Mouse (Mus musculus): ENCODE data around the gene Dnaic1. TPM values are rescaled to one million over a fixed set of nuclear protein-coding genes. Genes with fewer than 3 reads are reported as not detected.

Dnaic1 gene
- 7.5 TPM for polyA plus RNA-seq (2015; fragmentation: Illumina TruSeq; extraction: RNeasy Lipid Tissue Mini Kit (QIAGEN cat#74804); ENCODE audit: low read depth, low replicate concordance)

GRCm38 (mm10) chr4:41569411-41569885 lies at the start of gene Dnaic1, which contains the start of gene Fam219a:
TSS of gene Dnaic1 (plus strand) at chr4:41569775.
TSS of gene Fam219a (minus strand) at chr4:41569538.

GRCm38 (mm10) chr4:41639913-41640507 lies 70.4 kb downstream of the Dnaic1 start, which contains the start of gene Enho:
TSS of gene Enho (minus strand) at chr4:41640324.

Other genes with a start within 250 kb of the Dnaic1 start
- gene Ubap1, start 220.8 kb upstream of the Dnaic1 start, polyA plus RNA-seq (2015; fragmentation: Illumina TruSeq; extraction: RNeasy Lipid Tissue Mini Kit (QIAGEN cat#74804); ENCODE audit: low read depth, low replicate concordance), result 52.1 TPM
- gene Kif24, start 104.9 kb upstream of the Dnaic1 start, polyA plus RNA-seq (2015; fragmentation: Illumina TruSeq; extraction: RNeasy Lipid Tissue Mini Kit (QIAGEN cat#74804); ENCODE audit: low read depth, low replicate concordance), result 0.91 TPM
- gene Nudt2, start 104.6 kb upstream of the Dnaic1 start, polyA plus RNA-seq (2015; fragmentation: Illumina TruSeq; extraction: RNeasy Lipid Tissue Mini Kit (QIAGEN cat#74804); ENCODE audit: low read depth, low replicate concordance), result 56.2 TPM
- 18.8 TPM for gene AI464131, start 66.7 kb upstream of the Dnaic1 start, polyA plus RNA-seq (2015; fragmentation: Illumina TruSeq; extraction: RNeasy Lipid Tissue Mini Kit (QIAGEN cat#74804); ENCODE audit: low read depth, low replicate concordance)
- 8.2 TPM for gene 1110017D15Rik, start 52.4 kb upstream of the Dnaic1 start, polyA plus RNA-seq (2015; fragmentation: Illumina TruSeq; extraction: RNeasy Lipid Tissue Mini Kit (QIAGEN cat#74804); ENCODE audit: low read depth, low replicate concordance)
- gene Fam219a, start 237 bp upstream of the Dnaic1 start, polyA plus RNA-seq (2015; fragmentation: Illumina TruSeq; extraction: RNeasy Lipid Tissue Mini Kit (QIAGEN cat#74804); ENCODE audit: low read depth, low replicate concordance), result 133 TPM
- gene Enho, start 70.5 kb downstream of the Dnaic1 start, polyA plus RNA-seq (2015; fragmentation: Illumina TruSeq; extraction: RNeasy Lipid Tissue Mini Kit (QIAGEN cat#74804); ENCODE audit: low read depth, low replicate concordance), result 108 TPM
- 73.5 TPM for gene Cntfr, start 127.3 kb downstream of the Dnaic1 start, polyA plus RNA-seq (2015; fragmentation: Illumina TruSeq; extraction: RNeasy Lipid Tissue Mini Kit (QIAGEN cat#74804); ENCODE audit: low read depth, low replicate concordance)
- gene Il11ra1, start 130.2 kb downstream of the Dnaic1 start, polyA plus RNA-seq (2015; fragmentation: Illumina TruSeq; extraction: RNeasy Lipid Tissue Mini Kit (QIAGEN cat#74804); ENCODE audit: low read depth, low replicate concordance), result 50.0 TPM
- gene Rpp25l, start 143.8 kb downstream of the Dnaic1 start, polyA plus RNA-seq (2015; fragmentation: Illumina TruSeq; extraction: RNeasy Lipid Tissue Mini Kit (QIAGEN cat#74804); ENCODE audit: low read depth, low replicate concordance), result 36.1 TPM
- gene Dctn3, start 153.4 kb downstream of the Dnaic1 start, polyA plus RNA-seq (2015; fragmentation: Illumina TruSeq; extraction: RNeasy Lipid Tissue Mini Kit (QIAGEN cat#74804); ENCODE audit: low read depth, low replicate concordance), result 210 TPM
- 0.88 TPM for gene Arid3c, start 161.4 kb downstream of the Dnaic1 start, polyA plus RNA-seq (2015; fragmentation: Illumina TruSeq; extraction: RNeasy Lipid Tissue Mini Kit (QIAGEN cat#74804); ENCODE audit: low read depth, low replicate concordance)
- 94.3 TPM for gene Galt, start 185.5 kb downstream of the Dnaic1 start, polyA plus RNA-seq (2015; fragmentation: Illumina TruSeq; extraction: RNeasy Lipid Tissue Mini Kit (QIAGEN cat#74804); ENCODE audit: low read depth, low replicate concordance)
- 50.7 TPM for gene Sigmar1, start 186.4 kb downstream of the Dnaic1 start, polyA plus RNA-seq (2015; fragmentation: Illumina TruSeq; extraction: RNeasy Lipid Tissue Mini Kit (QIAGEN cat#74804); ENCODE audit: low read depth, low replicate concordance)
- gene Ccl27a, start 204.5 kb downstream of the Dnaic1 start, polyA plus RNA-seq (2015; fragmentation: Illumina TruSeq; extraction: RNeasy Lipid Tissue Mini Kit (QIAGEN cat#74804); ENCODE audit: low read depth, low replicate concordance), result 391 TPM